Mouse (Mus musculus): ENCODE results near the gene Dusp22.

- no peak for TF ChIP-seq CTCF (IDR thresholded peaks at IDR 0.05; ENCODE audit: control insufficient read depth, insufficient read depth, low read length)
- TF ChIP-seq POLR2A (IDR thresholded peaks at IDR 0.05; ENCODE audit: borderline replicate concordance, control insufficient read depth, low read depth, low read length), result no peak
These were observed 23.3 kb upstream of the Dusp22 start for GRCm38 (mm10) chr13:30636453-30636852.

All from bone marrow, adult 2 months (tissue).